Mouse (Mus musculus) liver, adult 2 months (tissue): Measurements from ENCODE around the gene Kirrel3. TPM values are rescaled to one million over a fixed set of nuclear protein-coding genes. Genes with fewer than 3 reads are reported as not detected.

ENCODE experiments used
- DNase-seq: peaks from one replicate; pipeline ENCODE4 v3.0.0-alpha.2; 2011; ENCODE audit warnings: low read depth, low spot score; ENCODE audit errors: extremely low read depth
- H3K27ac ChIP-seq: fragments of 200-500 bp; replicated peaks from 2 replicates; pipeline ENCODE4 v1.5.1; 2012; ENCODE audit warnings: low read depth, mild to moderate bottlenecking, control low read depth, inconsistent platforms, low read length; ENCODE audit not compliant: insufficient read depth
- H3K27me3 ChIP-seq: fragments of 200-500 bp; 2 replicates; pipeline ENCODE4 v1.6.1; 2012; ENCODE audit warnings: mild to moderate bottlenecking, moderate library complexity, low read length, inconsistent platforms; ENCODE audit not compliant: control insufficient read depth, insufficient read depth
- H3K36me3 ChIP-seq: fragments of 200-500 bp; 2 replicates; pipeline ENCODE4 v1.6.1; 2012; ENCODE audit warnings: low read length, inconsistent platforms; ENCODE audit not compliant: control insufficient read depth, insufficient read depth
- H3K4me1 ChIP-seq: fragments of 200-500 bp; 2 replicates; pipeline ENCODE4 v1.6.1; 2011; ENCODE audit warnings: low read length; ENCODE audit not compliant: control insufficient read depth, insufficient read depth
- H3K4me3 ChIP-seq: fragments of 200-500 bp; 2 replicates; pipeline ENCODE4 v1.5.1; 2011; ENCODE audit warnings: low read depth, mild to moderate bottlenecking, control low read depth, low read length, moderate library complexity; ENCODE audit not compliant: insufficient read depth
- H3K79me2 ChIP-seq: fragments of 200-500 bp; 2 replicates; pipeline ENCODE4 v1.6.1; 2012; ENCODE audit warnings: inconsistent platforms, mild to moderate bottlenecking, low read length, moderate library complexity; ENCODE audit not compliant: control insufficient read depth, insufficient read depth
- H3K9ac ChIP-seq: fragments of 200-500 bp; 2 replicates; pipeline ENCODE4 v1.6.1; 2012; ENCODE audit warnings: low read depth, mild to moderate bottlenecking, control low read depth, inconsistent platforms, low read length
- CTCF ChIP-seq: fragments of 200-500 bp; IDR thresholded peaks from 2 replicates; pipeline ENCODE4 v1.5.1; 2011; ENCODE audit warnings: low read depth, low read length, control low read depth
- POLR2A ChIP-seq: fragments of 200-500 bp; IDR thresholded peaks from 2 replicates; pipeline ENCODE4 v1.6.1; 2011; ENCODE audit warnings: low read length, control low read depth; ENCODE audit not compliant: insufficient read depth; ENCODE audit errors: extremely low read depth
- WGBS: fragments of 180-500 bp; shearing (Covaris S2); methylation state at CpG from one replicate; pipeline ENCODE4 v1.1.7; 2018; 5-methylcytosine and 5-hydroxymethylcytosine counted together
- polyA plus RNA-seq: library from polyadenylated mRNA; depleted of rRNA; stranded (reverse); fragments of >200 nt; gene quantifications from 2 replicates; pipeline ENCODE4 v1.2.3, GENCODE M21; 2012
- total RNA-seq: library from RNA; depleted of rRNA; stranded (reverse); fragments of >200 nt; gene quantifications from 2 replicates; pipeline ENCODE4 v1.2.3, GENCODE M21; 2014

Gene Kirrel3
- total and polyA plus RNA-seq, 2 experiments = 0.09 TPM; not detected in 1

GRCm38 (mm10) chr9:35021744-35022143 lies 536.0 kb downstream of the Kirrel3 start:
- TF ChIP-seq CTCF (no peak), POLR2A (no peak)
- 90% methylated on average over 1 of the region's 1 CpGs for WGBS
- Histone ChIP-seq H3K36me3 (no peaks in the 10 kb centered on the region), H3K4me3 (no peak overlapping the region), H3K79me2 (no peaks in the 10 kb centered on the region), H3K4me1 (peaks cover 6% of the 10 kb centered on the region; the same call in 1 of the 2 replicates), H3K27ac (no peak overlapping the region), H3K27me3 (no peaks in the 10 kb centered on the region), H3K9ac (no peak overlapping the region)
- DNase-seq = no peak

DNA sequence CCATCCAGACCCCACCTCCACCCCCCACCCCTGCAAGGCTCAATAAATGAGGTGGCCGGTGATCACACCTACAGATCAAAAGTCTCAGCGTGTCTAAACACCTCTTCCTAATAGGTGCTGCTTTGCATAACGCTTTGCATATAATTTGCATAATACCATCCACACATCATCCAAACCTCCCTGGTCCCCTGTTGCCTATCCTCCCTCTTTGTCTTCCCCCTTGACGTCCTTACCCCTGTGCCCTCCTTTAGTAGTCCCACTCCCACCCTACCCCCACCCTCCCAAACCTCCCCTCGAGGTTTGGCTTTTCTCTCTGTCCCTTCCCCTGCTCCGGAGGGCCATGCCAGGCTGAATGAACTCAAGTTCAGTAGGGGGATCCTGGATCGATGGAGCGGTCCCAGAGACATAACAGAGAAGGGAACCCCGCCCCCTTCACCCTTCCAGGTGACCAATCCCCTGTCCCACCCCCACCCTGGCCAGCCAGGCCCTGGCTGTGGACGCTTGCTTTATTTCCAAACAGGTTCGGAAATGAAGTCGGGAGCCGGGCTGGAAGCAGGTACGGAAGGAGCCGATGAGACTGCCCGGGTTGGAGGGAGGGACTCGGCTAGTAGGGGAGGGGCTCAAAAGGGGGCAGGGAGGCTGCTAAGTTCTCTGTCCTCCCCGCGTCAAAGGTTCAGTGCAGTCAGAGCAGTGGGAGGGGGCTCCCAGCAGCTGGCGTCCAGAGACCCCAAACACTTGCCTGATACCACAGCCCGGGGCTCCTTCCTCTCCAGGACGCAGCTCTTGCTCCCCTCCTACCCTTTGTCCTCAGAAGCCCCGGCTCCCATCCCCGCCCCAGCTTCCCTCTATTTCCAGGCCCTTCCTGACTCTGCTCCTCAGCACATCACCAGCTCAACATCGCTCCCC lies 539.1 kb downstream of the Kirrel3 start:
- Histone ChIP-seq H3K79me2 (no peaks in the 10 kb centered on the region), H3K36me3 (no peaks in the 10 kb centered on the region), H3K9ac (no peak overlapping the region), H3K27me3 (no peaks in the 10 kb centered on the region), H3K4me3 (no peak overlapping the region), H3K4me1 (peaks cover 15% of the 10 kb centered on the region), H3K27ac (no peak overlapping the region)
- TF ChIP-seq POLR2A (no peak), CTCF (no peak)
- 26% methylated on average over 25 of the region's 25 CpGs for WGBS
- no peak for DNase-seq

DNA sequence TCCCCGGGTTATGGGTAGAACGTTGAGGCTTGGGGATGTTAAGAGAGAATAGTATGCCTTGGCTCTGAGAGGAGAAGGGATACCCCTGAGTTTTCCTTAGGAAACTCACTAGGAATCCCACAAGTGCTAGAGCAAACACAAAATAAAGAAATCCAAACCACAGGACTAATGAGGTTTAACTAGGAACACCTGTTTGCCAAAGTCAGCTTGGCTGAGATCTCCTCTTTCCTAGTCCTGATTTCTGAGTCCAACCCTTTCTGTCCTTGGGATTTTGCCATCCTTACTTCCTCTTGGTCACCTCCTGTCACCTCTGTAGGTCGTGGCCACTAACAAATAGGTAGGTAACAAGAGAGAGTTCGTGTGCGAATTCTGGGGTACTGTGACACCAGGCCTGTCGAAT lies 540.6 kb downstream of the Kirrel3 start:
- no peak for TF ChIP-seq POLR2A
- TF ChIP-seq CTCF = no peak
- DNase-seq = peak; percentile 78
- H3K79me2 ChIP-seq = no peaks in the 10 kb centered on the region
- 53% methylated on average over 6 of the region's 6 CpGs for WGBS
- H3K4me3 ChIP-seq = no peak overlapping the region
- H3K4me1 ChIP-seq = peaks cover 18% of the 10 kb centered on the region
- H3K27me3 ChIP-seq = no peaks in the 10 kb centered on the region
- no peaks in the 10 kb centered on the region for H3K36me3 ChIP-seq
- peak overlapping the region; percentile 44 for H3K27ac ChIP-seq
- 0 out of 2 replicates have a peak overlapping the region, but pooled peaks have one; percentile 32 for H3K9ac ChIP-seq

GRCm38 (mm10) chr9:35026897-35027311 lies 541.2 kb downstream of the Kirrel3 start:
- Histone ChIP-seq H3K36me3 (no peaks in the 10 kb centered on the region), H3K27me3 (no peaks in the 10 kb centered on the region), H3K79me2 (no peaks in the 10 kb centered on the region), H3K27ac (no peak overlapping the region; the same call in 1 of the 2 replicates), H3K4me3 (no peak overlapping the region), H3K4me1 (peaks cover 22% of the 10 kb centered on the region), H3K9ac (no peak overlapping the region)
- DNase-seq = peak; percentile 86
- WGBS = 19% methylated on average over 6 of the region's 6 CpGs
- TF ChIP-seq POLR2A = no peak
- no peak for TF ChIP-seq CTCF

DNA sequence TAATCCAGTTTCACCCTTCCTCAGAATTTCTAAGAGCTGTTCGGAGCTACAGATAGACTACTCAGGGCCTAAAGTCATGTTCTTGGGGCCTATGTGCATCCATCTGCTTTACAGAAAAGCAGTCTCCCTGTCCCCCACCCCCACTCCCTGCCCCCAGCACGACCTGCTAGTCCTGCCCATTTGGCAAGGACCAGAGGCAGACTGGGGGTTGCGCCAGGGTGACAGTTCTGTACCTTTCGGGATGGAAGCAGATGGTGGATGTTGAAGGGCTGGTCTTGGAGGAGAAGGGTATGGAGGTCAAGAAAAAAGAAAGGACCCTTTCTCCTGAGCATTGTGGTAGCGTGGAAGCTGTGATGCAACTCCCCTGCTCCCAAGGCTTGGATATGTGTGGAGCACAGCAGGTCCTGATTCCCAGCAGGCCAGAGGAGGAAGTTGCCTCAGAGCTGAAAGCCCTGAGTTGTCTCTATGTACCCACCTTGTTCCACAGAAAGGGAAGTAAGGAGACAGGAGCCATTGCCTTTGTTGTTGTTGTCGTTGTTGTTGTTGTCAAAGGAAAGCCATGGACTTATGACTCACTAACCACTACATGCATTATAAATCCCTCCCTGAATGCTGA lies 541.8 kb downstream of the Kirrel3 start:
- H3K79me2 ChIP-seq = no peaks in the 10 kb centered on the region
- peak overlapping the region; percentile 10 for H3K27ac ChIP-seq
- WGBS = 57% methylated on average over 6 of the region's 6 CpGs
- H3K4me1 ChIP-seq = peaks cover 22% of the 10 kb centered on the region
- H3K36me3 ChIP-seq = no peaks in the 10 kb centered on the region
- no peaks in the 10 kb centered on the region for H3K27me3 ChIP-seq
- TF ChIP-seq POLR2A (no peak), CTCF (no peak)
- no peak overlapping the region for H3K4me3 ChIP-seq
- DNase-seq = no peak
- H3K9ac ChIP-seq = no peak overlapping the region

- peak; percentile 77 for DNase-seq
Observed at GRCm38 (mm10) chr9:35030823-35031222, 545.1 kb downstream of the Kirrel3 start.

More at GRCm38 (mm10) chr9:35030823-35031222, 545.1 kb downstream of the Kirrel3 start:
- Histone ChIP-seq H3K27me3 (no peaks in the 10 kb centered on the region), H3K36me3 (no peaks in the 10 kb centered on the region), H3K79me2 (no peaks in the 10 kb centered on the region), H3K9ac (no peak overlapping the region), H3K4me3 (no peak overlapping the region), H3K27ac (no peak overlapping the region), H3K4me1 (peaks cover 23% of the 10 kb centered on the region)
- TF ChIP-seq CTCF (peak; percentile 63), POLR2A (no peak)
- WGBS = 48% methylated on average over 5 of the region's 5 CpGs
